Mouse (Mus musculus) cortical plate, adult 2 months (tissue): Measurements from ENCODE around the gene Ldlrad1.

ENCODE experiments used
- CTCF ChIP-seq: fragments of 200-500 bp; IDR thresholded peaks from 2 replicates; pipeline ENCODE4 v1.5.1; 2011; ENCODE audit warnings: mild to moderate bottlenecking, control low read depth, low read length; ENCODE audit not compliant: insufficient read depth; ENCODE audit errors: extremely low read depth
- POLR2A ChIP-seq: fragments of 200-500 bp; IDR thresholded peaks from 2 replicates; pipeline ENCODE4 v1.6.1; 2011; ENCODE audit warnings: mild to moderate bottlenecking, low read length, control low read depth; ENCODE audit not compliant: insufficient read depth; ENCODE audit errors: extremely low read depth

GRCm38 (mm10) chr4:107211465-107211864 lies 2.5 kb downstream of the Ldlrad1 start:
- TF ChIP-seq POLR2A (no peak), CTCF (no peak)
